ENCODE assay signal across 8 mouse cellular contexts in genomic region chr17:28882810-28883209, GRCm38 (mm10). TPM values are rescaled to one million over a fixed set of nuclear protein-coding genes. Genes with fewer than 3 reads are reported as not detected.
DNase-seq lines count a peak whose midpoint lies in the region; ATAC-seq and TF ChIP-seq lines count a peak whose summit lies in the region.

No protein-coding gene starts in this region.

- ATAC-seq in limb, embryonic 12.5 days (ENCODE audit: insufficient number of reproducible peaks, insufficient read depth, low FRiP score, low TSS enrichment, low read depth) = no peak
- ATAC-seq in embryonic facial prominence, embryonic 15.5 days (ENCODE audit: insufficient number of reproducible peaks, low FRiP score, low TSS enrichment, low read depth) = no peak
- ATAC-seq in midbrain, embryonic 12.5 days (ENCODE audit: low FRiP score, low read depth) = no peak

- DNase-seq in limb, embryonic 10.5 days (ENCODE audit: low spot score) = no peak
- no peak for DNase-seq in testis, postnatal 10 days (ENCODE audit: low spot score)
- no peak for DNase-seq in spleen, postnatal 14 days (ENCODE audit: low spot score in 2 of 2)
- no peak for DNase-seq in cerebellum, adult 18-20 months

- WGBS in limb, embryonic 12.5 days = 55% methylated on average over 8 of the region's 8 CpGs
- WGBS in limb, embryonic 10.5 days = 61% methylated on average over 8 of the region's 8 CpGs
- WGBS in embryonic facial prominence, embryonic 15.5 days = 58% methylated on average over 8 of the region's 8 CpGs
- 60% methylated on average over 8 of the region's 8 CpGs for WGBS in midbrain, embryonic 12.5 days

- H3K36me3 ChIP-seq in limb, embryonic 12.5 days = no peaks in the 10 kb centered on the region
- H3K36me3 ChIP-seq in limb, embryonic 10.5 days = no peaks in the 10 kb centered on the region
- no peaks in the 10 kb centered on the region for H3K36me3 ChIP-seq in ES-Bruce4 (ENCODE audit: control insufficient read depth, insufficient read depth, low read length, poor library complexity, severe bottlenecking)
- H3K36me3 ChIP-seq in embryonic facial prominence, embryonic 15.5 days = no peaks in the 10 kb centered on the region
- H3K36me3 ChIP-seq in midbrain, embryonic 12.5 days = no peaks in the 10 kb centered on the region

- H3K4me1 ChIP-seq in limb, embryonic 12.5 days (replicated peaks) = 0 out of 2 replicates have a peak, but pooled peaks cover 3% of the 10 kb centered on the region
- peaks cover 9% of the 10 kb centered on the region for H3K4me1 ChIP-seq in limb, embryonic 10.5 days
- peaks cover 2% of the 10 kb centered on the region for H3K4me1 ChIP-seq in ES-Bruce4 (ENCODE audit: control insufficient read depth, insufficient read depth, low read length)
- H3K4me1 ChIP-seq in embryonic facial prominence, embryonic 15.5 days = peaks cover 8% of the 10 kb centered on the region
- H3K4me1 ChIP-seq in midbrain, embryonic 12.5 days = peaks cover 4% of the 10 kb centered on the region; the same call in 1 of the 2 replicates

- H3K9me3 ChIP-seq in limb, embryonic 12.5 days = peaks cover under 1% of the 10 kb centered on the region; the same call in 1 of the 2 replicates
- H3K9me3 ChIP-seq in limb, embryonic 10.5 days (replicated peaks) = no peaks in the 10 kb centered on the region
- no peaks in the 10 kb centered on the region for H3K9me3 ChIP-seq in ES-Bruce4 (replicated peaks; ENCODE audit: control insufficient read depth, insufficient read depth, low read length, poor library complexity, severe bottlenecking)
- no peaks in the 10 kb centered on the region for H3K9me3 ChIP-seq in embryonic facial prominence, embryonic 15.5 days (replicated peaks)
- H3K9me3 ChIP-seq in midbrain, embryonic 12.5 days = no peaks in the 10 kb centered on the region

- H3K9ac ChIP-seq in limb, embryonic 12.5 days (replicated peaks) = no peak overlapping the region
- no peak overlapping the region for H3K9ac ChIP-seq in ES-Bruce4 (ENCODE audit: low read depth, poor library complexity, severe bottlenecking)
- H3K9ac ChIP-seq in embryonic facial prominence, embryonic 15.5 days = no peak overlapping the region
- no peak overlapping the region for H3K9ac ChIP-seq in midbrain, embryonic 12.5 days (replicated peaks)

- H3K27me3 ChIP-seq in limb, embryonic 12.5 days = peaks cover 24% of the 10 kb centered on the region
- peaks cover 30% of the 10 kb centered on the region for H3K27me3 ChIP-seq in limb, embryonic 10.5 days (ENCODE audit: low read depth, poor library complexity, severe bottlenecking)
- H3K27me3 ChIP-seq in ES-Bruce4 (ENCODE audit: control insufficient read depth, insufficient read depth, low read length, poor library complexity, severe bottlenecking) = no peaks in the 10 kb centered on the region
- peaks cover 5% of the 10 kb centered on the region; the same call in 1 of the 2 replicates for H3K27me3 ChIP-seq in embryonic facial prominence, embryonic 15.5 days
- peaks cover 26% of the 10 kb centered on the region for H3K27me3 ChIP-seq in midbrain, embryonic 12.5 days

- no peak overlapping the region for H3K27ac ChIP-seq in limb, embryonic 12.5 days
- no peak overlapping the region for H3K27ac ChIP-seq in limb, embryonic 10.5 days
- no peak overlapping the region for H3K27ac ChIP-seq in ES-Bruce4 (ENCODE audit: insufficient read depth, low read length)
- H3K27ac ChIP-seq in embryonic facial prominence, embryonic 15.5 days (replicated peaks) = no peak overlapping the region
- H3K27ac ChIP-seq in midbrain, embryonic 12.5 days (replicated peaks) = no peak overlapping the region

- TF ChIP-seq POLR2A in ES-Bruce4 (IDR thresholded peaks at IDR 0.05; ENCODE audit: insufficient read depth, low read length) = no peak

- H3K4me3 ChIP-seq in limb, embryonic 12.5 days (replicated peaks) = no peak overlapping the region
- H3K4me3 ChIP-seq in limb, embryonic 10.5 days = no peak overlapping the region
- no peak overlapping the region for H3K4me3 ChIP-seq in ES-Bruce4 (ENCODE audit: low read depth, low read length)
- H3K4me3 ChIP-seq in embryonic facial prominence, embryonic 15.5 days (replicated peaks) = no peak overlapping the region
- no peak overlapping the region for H3K4me3 ChIP-seq in midbrain, embryonic 12.5 days

- TF ChIP-seq EP300 in ES-Bruce4 (IDR thresholded peaks at IDR 0.05; ENCODE audit: insufficient read depth, low read depth, low read length) = no peak

- peak overlapping the region; percentile 37; the same call in 1 of the 2 replicates for H3K4me2 ChIP-seq in limb, embryonic 12.5 days
- peak overlapping the region; percentile 33 for H3K4me2 ChIP-seq in embryonic facial prominence, embryonic 15.5 days (replicated peaks)
- peak overlapping the region; percentile 34; the same call in 1 of the 2 replicates for H3K4me2 ChIP-seq in midbrain, embryonic 12.5 days (replicated peaks)

- peak; percentile 35 for TF ChIP-seq CTCF in ES-Bruce4 (IDR thresholded peaks at IDR 0.05; ENCODE audit: low read depth, low read length)

RNA-seq across cellular contexts. Expression of gene Pnpla1, which starts 24.6 kb away (rescaled TPM):
- not detected in 2 replicates for polyA plus RNA-seq in limb, embryonic 12.5 days (2016; fragmentation: Nextera tagmentation; extraction: Ambion mirVana)
- 0.03 and 0.04 TPM in 2 replicates for polyA plus RNA-seq in limb, embryonic 10.5 days (2016; fragmentation: Nextera tagmentation; extraction: Ambion mirVana)
- polyA plus RNA-seq in ES-Bruce4 (2011; ENCODE audit: insufficient read depth, insufficient read length, low read depth, missing spikeins) = 0.15 TPM in 1 of 2 replicates, not detected in the other
- polyA plus RNA-seq in embryonic facial prominence, embryonic 15.5 days (2015; fragmentation: Nextera tagmentation; extraction: Ambion mirVana) = 6.7 and 7.9 TPM in 2 replicates
- polyA plus RNA-seq in midbrain, embryonic 12.5 days (2016; fragmentation: Nextera tagmentation; extraction: Ambion mirVana) = not detected in 2 replicates

RNA-seq across cellular contexts. Expression of gene 4930539E08Rik, which starts 32.3 kb away (rescaled TPM):
- polyA plus RNA-seq in limb, embryonic 12.5 days (2016; fragmentation: Nextera tagmentation; extraction: Ambion mirVana) = 0.16 and 0.23 TPM in 2 replicates
- 0.05 and 0.10 TPM in 2 replicates for polyA plus RNA-seq in limb, embryonic 10.5 days (2016; fragmentation: Nextera tagmentation; extraction: Ambion mirVana)
- 1.5 and 3.0 TPM in 2 replicates for polyA plus RNA-seq in ES-Bruce4 (2011; ENCODE audit: insufficient read depth, insufficient read length, low read depth, missing spikeins)
- 0.28 and 0.45 TPM in 2 replicates for polyA plus RNA-seq in embryonic facial prominence, embryonic 15.5 days (2015; fragmentation: Nextera tagmentation; extraction: Ambion mirVana)
- polyA plus RNA-seq in midbrain, embryonic 12.5 days (2016; fragmentation: Nextera tagmentation; extraction: Ambion mirVana) = 0.15 and 0.26 TPM in 2 replicates
